Mouse (Mus musculus): ENCODE results near the gene Lrrn4cl. TPM values are rescaled to one million over a fixed set of nuclear protein-coding genes. Genes with fewer than 3 reads are reported as not detected.
"Not testable (repeated sequence)": the region's sequence is repeated elsewhere in the genome, so short reads cannot be mapped to it uniquely, and the experiment has no call there.

The Lrrn4cl gene
- polyA plus RNA-seq, 1 experiment = 0.25 TPM

GRCm38 (mm10) chr19:8887585-8888463 lies 37.3 kb downstream of the Lrrn4cl start:
- H3ac ChIP-seq (ENCODE audit: control insufficient read depth, insufficient read length) = peak overlapping the region; percentile 6
- TF ChIP-seq CEBPB (IDR thresholded peaks at IDR 0.05; ENCODE audit: insufficient read depth, poor library complexity, severe bottlenecking) (no peak), TCF3 (IDR thresholded peaks at IDR 0.05; ENCODE audit: insufficient read length, low read depth) (no peak)
- peak overlapping the region; percentile 95 for H3K4me2 ChIP-seq (ENCODE audit: low read depth)
- H3K4me3 ChIP-seq = peak overlapping the region; percentile 53
- H3K36me3 ChIP-seq (ENCODE audit: control insufficient read depth, insufficient read depth) = no peaks in the 10 kb centered on the region
- H3K79me2 ChIP-seq (ENCODE audit: control insufficient read depth, insufficient read depth) = peaks cover 23% of the 10 kb centered on the region
- no peaks in the 10 kb centered on the region for H3K27me3 ChIP-seq (ENCODE audit: control insufficient read depth, insufficient read depth, insufficient read length)

GRCm38 (mm10) chr19:8888511-8889385 lies 38.2 kb downstream of the Lrrn4cl start, which contains the start of the genes 1810009A15Rik and Gm49416:
Gene 1810009A15Rik (plus strand): TSS chr19:8888853.
Gene Gm49416 (plus strand): TSS chr19:8888926.
- H3ac ChIP-seq (ENCODE audit: control insufficient read depth, insufficient read length) = peak within 1 kb of the TSS; percentile 6
- no peaks in the 10 kb centered on the region for H3K36me3 ChIP-seq (ENCODE audit: control insufficient read depth, insufficient read depth)
- H3K79me2 ChIP-seq (ENCODE audit: control insufficient read depth, insufficient read depth) = peaks cover 31% of the 10 kb centered on the region
- H3K4me2 ChIP-seq (ENCODE audit: low read depth) = peak within 1 kb of the TSS; percentile 95
- no peaks in the 10 kb centered on the region for H3K27me3 ChIP-seq (ENCODE audit: control insufficient read depth, insufficient read depth, insufficient read length)
- TF ChIP-seq TCF12 (IDR thresholded peaks at IDR 0.05; ENCODE audit: insufficient read depth, poor library complexity, severe bottlenecking) (no peak), POLR2A (IDR thresholded peaks at IDR 0.05; ENCODE audit: insufficient read length, low read depth) (peak; percentile 77), SRF (IDR thresholded peaks at IDR 0.05; ENCODE audit: control insufficient read depth, insufficient read length, low read depth) (peak; percentile 55), USF1 (IDR thresholded peaks at IDR 0.05; ENCODE audit: low read depth) (no peak), MYOG (IDR thresholded peaks at IDR 0.05; ENCODE audit: control insufficient read depth in 1 of 3, insufficient read depth in 1 of 3, insufficient read length in 2 of 3, low read depth in 2 of 3) (no peak), CEBPB (IDR thresholded peaks at IDR 0.05; ENCODE audit: insufficient read depth, poor library complexity, severe bottlenecking) (no peak), POLR2AphosphoS2 (IDR thresholded peaks at IDR 0.05; ENCODE audit: insufficient read length, low read depth) (peak; percentile 66)
- peak within 1 kb of the TSS; percentile 53 for H3K4me3 ChIP-seq

- TF ChIP-seq POLR2AphosphoS2 (IDR thresholded peaks at IDR 0.05; ENCODE audit: insufficient read length, low read depth) (peak; percentile 96), POLR2A (IDR thresholded peaks at IDR 0.05; ENCODE audit: insufficient read length, low read depth) (peak; percentile 91), REST (IDR thresholded peaks at IDR 0.05; ENCODE audit: insufficient read depth, insufficient read length) (no peak), SRF (IDR thresholded peaks at IDR 0.05; ENCODE audit: control insufficient read depth, insufficient read length, low read depth) (peak; percentile 35)
- H3K79me2 ChIP-seq (ENCODE audit: control insufficient read depth, insufficient read depth) = peaks cover 47% of the 10 kb centered on the region
- H3K4me2 ChIP-seq (ENCODE audit: low read depth) = peak within 1 kb of the TSS; percentile 96
- no peaks in the 10 kb centered on the region for H3K27me3 ChIP-seq (ENCODE audit: control insufficient read depth, insufficient read depth, insufficient read length)
- H3K36me3 ChIP-seq (ENCODE audit: control insufficient read depth, insufficient read depth) = no peaks in the 10 kb centered on the region
- peak within 1 kb of the TSS; percentile 67 for H3K4me3 ChIP-seq
- peak within 1 kb of the TSS; percentile 35 for H3ac ChIP-seq (ENCODE audit: control insufficient read depth, insufficient read length)
Measured at GRCm38 (mm10) chr19:8892829-8893766, 42.5 kb downstream of the Lrrn4cl start, which contains the start of gene Ints5. Gene Ints5 (plus strand): TSS chr19:8893005.

- Histone ChIP-seq H3K4me3 (no peak overlapping the region), H3K36me3 (ENCODE audit: control insufficient read depth, insufficient read depth) (no peaks in the 10 kb centered on the region), H3K79me2 (ENCODE audit: control insufficient read depth, insufficient read depth) (peaks cover 54% of the 10 kb centered on the region), H3ac (ENCODE audit: control insufficient read depth, insufficient read length) (no peak overlapping the region), H3K4me2 (ENCODE audit: low read depth) (no peak overlapping the region), H3K27me3 (ENCODE audit: control insufficient read depth, insufficient read depth, insufficient read length) (no peaks in the 10 kb centered on the region)
- no peak for TF ChIP-seq MAX (IDR thresholded peaks at IDR 0.05; ENCODE audit: low read depth)
- TF ChIP-seq USF1 (IDR thresholded peaks at IDR 0.05; ENCODE audit: low read depth) = no peak
- TF ChIP-seq REST (IDR thresholded peaks at IDR 0.05; ENCODE audit: insufficient read depth, insufficient read length) = no peak
- no peak for TF ChIP-seq E2F4 (IDR thresholded peaks at IDR 0.05; ENCODE audit: insufficient read depth)
- TF ChIP-seq POLR2A (IDR thresholded peaks at IDR 0.05; ENCODE audit: insufficient read length, low read depth) = no peak
- no peak for TF ChIP-seq SRF (IDR thresholded peaks at IDR 0.05; ENCODE audit: control insufficient read depth, insufficient read length, low read depth)
- TF ChIP-seq MYOD1 (IDR thresholded peaks at IDR 0.05; ENCODE audit: control insufficient read depth in 1 of 3, insufficient read length in 2 of 3, low read depth in 2 of 3) = no peak
- no peak for TF ChIP-seq CEBPB (IDR thresholded peaks at IDR 0.05; ENCODE audit: insufficient read depth, poor library complexity, severe bottlenecking)
- no peak for TF ChIP-seq TCF12 (IDR thresholded peaks at IDR 0.05; ENCODE audit: insufficient read depth, poor library complexity, severe bottlenecking)
Measured at GRCm38 (mm10) chr19:8895397-8895960, 44.9 kb downstream of the Lrrn4cl start.

- H3K36me3 ChIP-seq (ENCODE audit: control insufficient read depth, insufficient read depth); H3K4me3 ChIP-seq; H3ac ChIP-seq (ENCODE audit: control insufficient read depth, insufficient read length); H3K4me2 ChIP-seq (ENCODE audit: low read depth); H3K27me3 ChIP-seq (ENCODE audit: control insufficient read depth, insufficient read depth, insufficient read length): not testable (repeated sequence)
- peaks cover 58% of the 10 kb centered on the region for H3K79me2 ChIP-seq (ENCODE audit: control insufficient read depth, insufficient read depth)
Measured at GRCm38 (mm10) chr19:8896231-8896630, 45.7 kb downstream of the Lrrn4cl start.

GRCm38 (mm10) chr19:8897211-8897864 lies 46.8 kb downstream of the Lrrn4cl start:
- H3K4me3 ChIP-seq = peak overlapping the region; percentile 86
- H3K4me2 ChIP-seq (ENCODE audit: low read depth) = peak overlapping the region; percentile 100
- not testable (repeated sequence) for H3K36me3 ChIP-seq (ENCODE audit: control insufficient read depth, insufficient read depth); H3K27me3 ChIP-seq (ENCODE audit: control insufficient read depth, insufficient read depth, insufficient read length)
- peak overlapping the region; percentile 10 for H3ac ChIP-seq (ENCODE audit: control insufficient read depth, insufficient read length)
- H3K79me2 ChIP-seq (ENCODE audit: control insufficient read depth, insufficient read depth) = peaks cover 69% of the 10 kb centered on the region

Data from myocyte (in vitro differentiated cells).